In the genomic region with DNA sequence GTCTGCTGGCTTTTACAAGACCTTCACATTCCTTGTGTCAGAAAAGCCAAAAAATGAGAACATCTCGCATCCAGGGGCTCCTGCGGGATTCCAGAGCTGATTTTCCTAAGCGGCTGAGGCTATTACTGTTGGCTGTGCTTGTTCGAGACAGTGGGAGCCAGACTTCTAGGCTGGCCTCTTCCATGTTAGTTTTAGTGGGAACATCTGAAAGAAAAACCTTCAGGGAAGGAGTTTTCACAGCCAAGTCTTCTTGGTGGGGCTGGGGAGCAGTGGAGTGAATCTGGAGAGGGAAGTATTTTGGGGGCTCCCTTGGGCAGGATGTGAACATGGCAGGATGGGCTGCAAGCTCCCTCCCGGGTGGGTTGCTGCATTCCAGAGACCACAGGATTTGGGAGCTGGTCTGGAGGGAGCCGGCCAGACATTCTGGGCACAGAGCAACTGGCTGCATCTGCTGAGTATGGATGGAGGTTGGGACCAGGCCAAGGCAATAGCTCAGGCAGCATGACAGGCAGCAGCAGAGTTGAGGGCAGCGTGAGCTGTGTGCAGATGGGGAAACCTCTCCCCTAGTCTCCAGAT, we compare ENCODE assay signal across 9 mouse cellular contexts. TPM values are rescaled to one million over a fixed set of nuclear protein-coding genes. Genes with fewer than 3 reads are reported as not detected.
DNase-seq lines count a peak whose midpoint lies in the region; ATAC-seq lines count a peak whose summit lies in the region.
"Had no signal": no experiment of that assay in that cellular context is flagged by ENCODE, and none has a peak within 500 bp of the region (broad histone marks: within the 10 kb centered on the region; RNA-seq: fewer than 3 reads in every experiment).

No protein-coding gene starts in this region.

- DNase-seq in kidney, adult 18-20 months: no peak
- peak; percentile 85 for DNase-seq in adipocyte (ENCODE audit: low spot score)
- DNase-seq in gastrocnemius, adult 8-10 months (ENCODE audit: low spot score in 2 of 2): peak; percentile 59 to 70
- peak; percentile 36 for DNase-seq in ovary, postnatal 10 days (ENCODE audit: low spot score)
- no peak for DNase-seq in embryo, embryonic 11 days
- no peak for DNase-seq in retina, embryonic 14.5 days (ENCODE audit: low spot score)

- H3K36me3 ChIP-seq in kidney, embryonic 14.5 days (ENCODE audit: control insufficient read depth, insufficient read depth, low read length): no peaks in the 10 kb centered on the region
- no peaks in the 10 kb centered on the region for H3K36me3 ChIP-seq in intestine, embryonic 16.5 days (ENCODE audit: control insufficient read depth, insufficient read depth, low read length)
- H3K36me3 ChIP-seq: midbrain, embryonic 12.5 days had no signal

- H3K4me1 ChIP-seq in kidney, embryonic 14.5 days (ENCODE audit: control insufficient read depth, insufficient read depth, low read length): no peaks in the 10 kb centered on the region
- H3K4me1 ChIP-seq in intestine, embryonic 16.5 days (ENCODE audit: control insufficient read depth, insufficient read depth, low read length): peaks cover 10% of the 10 kb centered on the region
- H3K4me1 ChIP-seq: midbrain, embryonic 12.5 days had no signal

- peak overlapping the region; percentile 71; the same call in 1 of the 2 replicates for H3K27ac ChIP-seq in kidney, embryonic 14.5 days (ENCODE audit: low read depth, low read length)
- H3K27ac ChIP-seq in intestine, embryonic 16.5 days (ENCODE audit: low read length): peak overlapping the region; percentile 90
- H3K27ac ChIP-seq: midbrain, embryonic 12.5 days had no signal

- no peak overlapping the region for H3K9ac ChIP-seq in kidney, embryonic 14.5 days (ENCODE audit: low read depth, low read length)
- H3K9ac ChIP-seq in intestine, embryonic 16.5 days (ENCODE audit: low read depth, low read length): no peak overlapping the region
- H3K9ac ChIP-seq: midbrain, embryonic 12.5 days had no signal

- no peak overlapping the region for H3K4me3 ChIP-seq in kidney, embryonic 14.5 days (ENCODE audit: low read length)
- H3K4me3 ChIP-seq in intestine, embryonic 16.5 days (ENCODE audit: low read length): no peak overlapping the region
- H3K4me3 ChIP-seq: midbrain, embryonic 12.5 days had no signal

- no peak for ATAC-seq in kidney, embryonic 14.5 days (ENCODE audit: low FRiP score, low TSS enrichment)
- ATAC-seq in intestine, embryonic 16.5 days: peak; percentile 25

- WGBS in kidney, embryonic 14.5 days: 64% methylated on average over 7 of the region's 7 CpGs
- WGBS in intestine, embryonic 16.5 days: 35% methylated on average over 7 of the region's 7 CpGs

- H3K27me3 ChIP-seq in kidney, embryonic 14.5 days (ENCODE audit: control insufficient read depth, insufficient read depth, low read length): no peaks in the 10 kb centered on the region
- H3K27me3 ChIP-seq in intestine, embryonic 16.5 days (replicated peaks; ENCODE audit: control insufficient read depth, insufficient read depth, low read length): no peaks in the 10 kb centered on the region
- H3K27me3 ChIP-seq: midbrain, embryonic 12.5 days had no signal

- H3K4me2 ChIP-seq in kidney, embryonic 14.5 days (replicated peaks; ENCODE audit: low read depth, low read length): no peak overlapping the region
- no peak overlapping the region for H3K4me2 ChIP-seq in intestine, embryonic 16.5 days (ENCODE audit: low read depth, low read length)
- H3K4me2 ChIP-seq: midbrain, embryonic 12.5 days had no signal

- H3K9me3 ChIP-seq in kidney, embryonic 14.5 days (ENCODE audit: control insufficient read depth, low read length): no peaks in the 10 kb centered on the region
- H3K9me3 ChIP-seq in intestine, embryonic 16.5 days (ENCODE audit: control insufficient read depth, low read length): no peaks in the 10 kb centered on the region
- H3K9me3 ChIP-seq: midbrain, embryonic 12.5 days had no signal

RNA-seq across cellular contexts. Expression of a gene that starts 4.6 kb away (rescaled TPM):
- polyA plus RNA-seq in kidney, embryonic 14.5 days (2014; fragmentation: Nextera tagmentation; extraction: Ambion mirVana): 45.5 and 45.7 TPM in 2 replicates
- 10 to 100 TPM; 28.9 to 47.5 (median 39.1) TPM for total RNA-seq in gastrocnemius, adult 8-10 months (2022)
- polyA plus RNA-seq in intestine, embryonic 16.5 days (2015; fragmentation: Nextera tagmentation; extraction: Ambion mirVana): 22.7 and 23.5 TPM in 2 replicates

Comparison
In these comparisons a context has a peak if more than half of its experiments do, and no peak if none do; other contexts are left out.
1. DNase-seq: peak in adipocyte (single experiment), gastrocnemius, adult 8-10 months (2 of 2) and ovary, postnatal 10 days (single experiment); none in kidney, adult 18-20 months (single experiment), embryo, embryonic 11 days (single experiment) and retina, embryonic 14.5 days (single experiment).